Mouse (Mus musculus): ENCODE measurements around the gene Tcf7l2. TPM values are rescaled to one million over a fixed set of nuclear protein-coding genes. Genes with fewer than 3 reads are reported as not detected.

The Tcf7l2 gene
- total and polyA plus RNA-seq, 2 experiments: 3.2 to 14.6 TPM

DNA sequence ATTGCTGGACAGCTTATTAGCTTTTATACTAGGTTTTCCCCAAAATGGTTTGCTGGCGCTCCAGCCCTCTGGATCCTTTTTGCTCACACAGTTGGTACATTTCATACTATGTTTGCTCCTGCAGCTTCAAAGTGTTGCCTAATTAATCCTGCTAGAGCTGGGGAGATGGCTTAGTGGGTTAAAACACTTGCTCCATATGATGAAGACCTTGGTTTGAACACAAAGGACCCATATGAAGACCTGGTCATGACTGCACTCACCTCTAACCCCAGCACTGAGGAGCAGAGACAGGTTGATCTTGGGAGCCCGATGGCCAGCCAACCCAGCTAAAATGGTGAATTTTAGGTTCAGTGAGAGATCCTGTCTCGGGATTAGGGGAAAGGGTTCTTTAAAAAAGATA lies 195.4 kb downstream of the Tcf7l2 start:
- Histone ChIP-seq H3K27ac (replicated peaks; ENCODE audit: insufficient read depth, low read depth, low read length) (no peak overlapping the region), H3K79me2 (ENCODE audit: control insufficient read depth, insufficient read depth, low read length) (no peaks in the 10 kb centered on the region), H3K4me3 (ENCODE audit: insufficient read depth, low read depth, low read length) (no peak overlapping the region), H3K36me3 (ENCODE audit: control insufficient read depth, insufficient read depth, low read length) (peaks cover 3% of the 10 kb centered on the region; the same call in 1 of the 2 replicates), H3K4me1 (ENCODE audit: control insufficient read depth, insufficient read depth, low read length) (no peaks in the 10 kb centered on the region), H3K27me3 (ENCODE audit: control insufficient read depth, insufficient read depth, low read length) (0 out of 2 replicates have a peak, but pooled peaks cover 2% of the 10 kb centered on the region), H3K9ac (ENCODE audit: low read depth, low read length) (no peak overlapping the region)
- no peak for TF ChIP-seq POLR2A (IDR thresholded peaks at IDR 0.05; ENCODE audit: extremely low read depth, insufficient read depth, low read length)
- TF ChIP-seq CTCF (IDR thresholded peaks at IDR 0.05; ENCODE audit: low read depth, low read length): no peak
- WGBS: 97% methylated on average over 3 of the region's 3 CpGs
- no peak for DNase-seq (ENCODE audit: extremely low read depth, low read depth, low spot score)

DNA sequence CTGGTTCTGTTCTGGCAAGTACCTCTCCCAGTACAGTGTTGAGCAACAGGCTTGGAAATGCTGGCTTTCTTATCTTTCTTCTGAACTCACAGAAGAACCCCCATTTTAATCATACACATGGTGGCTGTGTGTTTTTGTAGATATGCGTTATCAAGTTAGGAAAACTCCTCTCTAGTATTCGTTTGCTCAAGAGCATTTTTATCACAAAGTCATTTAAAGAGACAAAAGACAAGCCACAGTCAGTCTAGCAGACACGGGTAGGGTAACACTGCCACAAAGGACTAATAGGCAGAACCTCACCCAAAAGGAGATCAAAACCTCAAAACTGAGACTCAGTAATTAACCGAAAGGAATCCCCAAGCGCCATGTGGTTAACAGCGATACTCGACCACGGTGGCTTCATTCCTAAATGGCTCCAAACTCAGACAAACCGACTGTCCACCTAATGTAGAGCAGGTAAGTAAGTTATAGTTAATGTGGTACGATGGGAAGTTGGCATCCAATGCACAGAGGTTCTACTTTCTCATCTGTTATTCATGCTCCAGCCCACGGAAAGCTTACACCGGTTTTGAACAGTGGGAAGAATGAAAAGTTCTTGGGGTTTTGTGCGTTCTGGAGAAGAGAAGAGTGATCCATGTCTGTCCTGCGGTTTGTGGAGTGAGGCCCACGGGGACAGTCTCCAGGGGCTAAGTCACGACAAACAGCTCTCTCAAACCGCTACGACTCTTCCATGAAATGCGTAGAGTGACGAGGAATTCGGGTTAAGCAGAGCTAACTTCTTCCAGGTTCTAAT lies 196.8 kb downstream of the Tcf7l2 start:
- TF ChIP-seq CTCF (IDR thresholded peaks at IDR 0.05; ENCODE audit: low read depth, low read length) (no peak), POLR2A (IDR thresholded peaks at IDR 0.05; ENCODE audit: extremely low read depth, insufficient read depth, low read length) (no peak)
- H3K27ac ChIP-seq (replicated peaks; ENCODE audit: insufficient read depth, low read depth, low read length): no peak overlapping the region

DNA sequence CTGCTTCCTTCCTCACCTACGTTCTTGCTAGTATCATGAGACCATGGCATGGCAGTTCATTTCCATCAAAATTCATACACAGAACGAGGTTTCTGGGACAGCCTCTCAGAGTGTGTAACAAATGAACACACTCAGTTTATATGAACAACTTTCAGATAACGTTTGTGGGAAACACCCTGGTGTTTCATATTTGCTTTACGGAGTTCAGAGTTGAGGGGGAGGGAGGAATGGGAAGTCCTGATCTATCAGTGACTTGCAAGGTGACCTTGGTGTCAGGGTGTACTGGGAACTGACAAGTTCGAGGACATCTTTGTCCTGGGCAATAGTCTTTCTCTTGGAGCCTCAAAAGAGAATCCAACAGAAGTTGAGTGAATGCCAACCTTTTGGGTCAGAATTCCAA lies 197.5 kb downstream of the Tcf7l2 start:
- Histone ChIP-seq H3K79me2 (ENCODE audit: control insufficient read depth, insufficient read depth, low read length) (no peaks in the 10 kb centered on the region), H3K27me3 (ENCODE audit: control insufficient read depth, insufficient read depth, low read length) (0 out of 2 replicates have a peak, but pooled peaks cover 2% of the 10 kb centered on the region), H3K9ac (ENCODE audit: low read depth, low read length) (no peak overlapping the region), H3K4me3 (ENCODE audit: insufficient read depth, low read depth, low read length) (no peak overlapping the region), H3K4me1 (ENCODE audit: control insufficient read depth, insufficient read depth, low read length) (no peaks in the 10 kb centered on the region), H3K27ac (replicated peaks; ENCODE audit: insufficient read depth, low read depth, low read length) (no peak overlapping the region), H3K36me3 (ENCODE audit: control insufficient read depth, insufficient read depth, low read length) (no peaks in the 10 kb centered on the region)
- TF ChIP-seq CTCF (IDR thresholded peaks at IDR 0.05; ENCODE audit: low read depth, low read length): no peak
- no peak for TF ChIP-seq POLR2A (IDR thresholded peaks at IDR 0.05; ENCODE audit: extremely low read depth, insufficient read depth, low read length)
- WGBS: 65% methylated on average over 5 of the region's 5 CpGs
- no peak for DNase-seq (ENCODE audit: extremely low read depth, low read depth, low spot score)

More for the DNA sequence above, 196.8 kb downstream of the Tcf7l2 start:
- Histone ChIP-seq H3K36me3 (ENCODE audit: control insufficient read depth, insufficient read depth, low read length) (no peaks in the 10 kb centered on the region), H3K9ac (ENCODE audit: low read depth, low read length) (no peak overlapping the region), H3K79me2 (ENCODE audit: control insufficient read depth, insufficient read depth, low read length) (no peaks in the 10 kb centered on the region), H3K4me3 (ENCODE audit: insufficient read depth, low read depth, low read length) (no peak overlapping the region), H3K27me3 (ENCODE audit: control insufficient read depth, insufficient read depth, low read length) (0 out of 2 replicates have a peak, but pooled peaks cover 2% of the 10 kb centered on the region), H3K4me1 (ENCODE audit: control insufficient read depth, insufficient read depth, low read length) (no peaks in the 10 kb centered on the region)
- WGBS: 87% methylated on average over 21 of the region's 21 CpGs
- no peak for DNase-seq (ENCODE audit: extremely low read depth, low read depth, low spot score)

DNA sequence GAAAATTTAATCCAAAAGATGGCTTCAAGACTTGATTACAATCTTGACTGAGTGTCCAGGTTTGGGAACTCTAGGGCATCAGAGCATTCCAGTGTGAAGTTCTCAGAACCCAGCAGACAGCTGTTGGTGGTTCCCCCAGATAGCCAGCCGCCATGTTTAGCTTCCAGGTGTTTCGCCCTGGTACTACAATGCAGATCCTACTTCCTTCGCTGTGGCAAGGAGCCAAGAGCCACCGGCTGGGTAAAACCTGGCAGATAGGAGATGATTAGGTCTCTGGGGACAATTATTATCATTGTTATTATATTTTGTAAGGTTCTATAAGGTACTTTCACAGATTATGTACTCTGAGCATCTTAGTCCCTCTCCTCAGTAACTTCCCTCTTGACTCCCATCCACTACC lies 198.1 kb downstream of the Tcf7l2 start:
- H3K9ac ChIP-seq (ENCODE audit: low read depth, low read length): no peak overlapping the region
- no peaks in the 10 kb centered on the region for H3K4me1 ChIP-seq (ENCODE audit: control insufficient read depth, insufficient read depth, low read length)
- H3K27ac ChIP-seq (replicated peaks; ENCODE audit: insufficient read depth, low read depth, low read length): no peak overlapping the region
- TF ChIP-seq POLR2A (IDR thresholded peaks at IDR 0.05; ENCODE audit: extremely low read depth, insufficient read depth, low read length) (no peak), CTCF (IDR thresholded peaks at IDR 0.05; ENCODE audit: low read depth, low read length) (no peak)
- WGBS: 93% methylated on average over 4 of the region's 4 CpGs
- no peak overlapping the region for H3K4me3 ChIP-seq (ENCODE audit: insufficient read depth, low read depth, low read length)
- H3K36me3 ChIP-seq (ENCODE audit: control insufficient read depth, insufficient read depth, low read length): no peaks in the 10 kb centered on the region
- no peaks in the 10 kb centered on the region for H3K79me2 ChIP-seq (ENCODE audit: control insufficient read depth, insufficient read depth, low read length)
- no peak for DNase-seq (ENCODE audit: extremely low read depth, low read depth, low spot score)
- H3K27me3 ChIP-seq (ENCODE audit: control insufficient read depth, insufficient read depth, low read length): 0 out of 2 replicates have a peak, but pooled peaks cover 2% of the 10 kb centered on the region

DNA sequence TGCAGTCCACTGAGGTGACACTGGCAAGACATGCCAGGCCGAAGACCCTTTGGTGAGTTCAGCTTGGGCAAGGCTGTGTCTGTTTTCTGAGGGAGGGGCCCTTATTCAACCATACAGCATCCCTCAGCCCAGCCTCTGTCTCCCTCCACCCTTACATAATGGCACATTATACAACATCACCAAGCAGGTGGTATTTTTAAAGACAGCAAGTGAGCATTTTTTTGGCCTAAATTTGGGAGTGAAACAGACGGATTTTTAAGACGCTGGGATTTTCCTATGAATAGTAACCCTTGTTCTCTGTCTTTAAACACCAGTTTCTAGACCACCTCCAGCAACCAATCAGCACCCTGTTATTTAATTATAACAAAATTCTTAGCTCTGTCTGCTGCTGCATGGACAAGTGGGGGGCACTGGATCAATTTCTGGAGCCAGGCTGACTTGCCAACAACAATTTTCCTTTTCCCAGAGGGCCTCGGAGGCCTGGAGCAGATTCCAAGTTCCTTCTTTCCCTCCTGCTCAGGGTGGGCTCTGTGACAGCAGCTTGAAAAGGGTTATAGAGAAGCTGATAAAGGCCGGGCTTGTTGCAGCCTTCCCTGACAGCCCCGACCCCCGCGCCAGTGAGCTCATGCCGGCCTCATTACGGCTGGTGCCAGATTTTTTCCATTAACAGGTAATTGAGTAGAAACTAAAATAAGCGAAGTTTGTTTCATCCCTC lies 199.1 kb downstream of the Tcf7l2 start:
- H3K27ac ChIP-seq (replicated peaks; ENCODE audit: insufficient read depth, low read depth, low read length): no peak overlapping the region
- no peak overlapping the region for H3K4me3 ChIP-seq (ENCODE audit: insufficient read depth, low read depth, low read length)
- H3K27me3 ChIP-seq (ENCODE audit: control insufficient read depth, insufficient read depth, low read length): 0 out of 2 replicates have a peak, but pooled peaks cover 2% of the 10 kb centered on the region
- no peak overlapping the region for H3K9ac ChIP-seq (ENCODE audit: low read depth, low read length)
- 74% methylated on average over 11 of the region's 11 CpGs for WGBS
- TF ChIP-seq CTCF (IDR thresholded peaks at IDR 0.05; ENCODE audit: low read depth, low read length): no peak
- TF ChIP-seq POLR2A (IDR thresholded peaks at IDR 0.05; ENCODE audit: extremely low read depth, insufficient read depth, low read length): no peak
- no peaks in the 10 kb centered on the region for H3K79me2 ChIP-seq (ENCODE audit: control insufficient read depth, insufficient read depth, low read length)
- H3K36me3 ChIP-seq (ENCODE audit: control insufficient read depth, insufficient read depth, low read length): no peaks in the 10 kb centered on the region
- no peak for DNase-seq (ENCODE audit: extremely low read depth, low read depth, low spot score)
- no peaks in the 10 kb centered on the region for H3K4me1 ChIP-seq (ENCODE audit: control insufficient read depth, insufficient read depth, low read length)

Data from liver, adult 2 months (tissue).